Mouse (Mus musculus) intestine, embryonic 16.5 days (tissue): ENCODE results near the gene Ccdc181. TPM values are rescaled to one million over a fixed set of nuclear protein-coding genes. Genes with fewer than 3 reads are reported as not detected.

Source experiments
- ATAC-seq: fragments of 200-750 bp; cut with Nextera tagmentation; 2 replicates; pipeline ENCODE4 v1.8.0; 2017; ENCODE audit warnings: moderate TSS enrichment, moderate library complexity
- H3K27ac ChIP-seq: fragments of 300-500 bp; sonication (generic); 2 replicates; pipeline ENCODE4 v1.5.1; 2014; ENCODE audit warnings: mild to moderate bottlenecking, low read length
- H3K27me3 ChIP-seq: fragments of 300-500 bp; sonication (generic); replicated peaks from 2 replicates; pipeline ENCODE4 v1.6.1; 2014; ENCODE audit warnings: low read length, control low read depth, mixed read lengths; ENCODE audit not compliant: control insufficient read depth, insufficient read depth
- H3K36me3 ChIP-seq: fragments of 300-500 bp; sonication (generic); 2 replicates; pipeline ENCODE4 v1.6.1; 2014; ENCODE audit warnings: low read length, control low read depth; ENCODE audit not compliant: control insufficient read depth, insufficient read depth
- H3K4me1 ChIP-seq: fragments of 300-500 bp; sonication (generic); 2 replicates; pipeline ENCODE4 v1.6.1; 2014; ENCODE audit warnings: low read length, control low read depth, mixed read lengths; ENCODE audit not compliant: control insufficient read depth, insufficient read depth
- H3K4me2 ChIP-seq: fragments of 300-500 bp; sonication (generic); 2 replicates; pipeline ENCODE4 v1.6.1; 2014; ENCODE audit warnings: low read depth, low read length, control low read depth
- H3K4me3 ChIP-seq: fragments of 300-500 bp; sonication (generic); 2 replicates; pipeline ENCODE4 v1.5.1; 2014; ENCODE audit warnings: mild to moderate bottlenecking, low read length
- H3K9ac ChIP-seq: fragments of 300-500 bp; sonication (generic); 2 replicates; pipeline ENCODE4 v1.6.1; 2014; ENCODE audit warnings: low read depth, low read length
- H3K9me3 ChIP-seq: fragments of 300-500 bp; sonication (generic); 2 replicates; pipeline ENCODE4 v1.6.1; 2016; ENCODE audit warnings: low read length, control low read depth; ENCODE audit not compliant: control insufficient read depth
- WGBS: fragments of 180-500 bp; shearing (Covaris S2); extraction: QIAGEN DNeasy Blood & Tissue Kit; methylation state at CpG from one replicate; pipeline ENCODE4 v1.1.7; 2014; 5-methylcytosine and 5-hydroxymethylcytosine counted together
- polyA plus RNA-seq: library from polyadenylated mRNA; unstranded; fragments of >200 nt; fragmentation: Nextera tagmentation; extraction: Ambion mirVana; gene quantifications from 2 replicates; pipeline ENCODE4 v1.2.1, GENCODE M21; 2015

Ccdc181 gene
- polyA plus RNA-seq, 1 experiment from 2014 or later: 8.6 TPM

GRCm38 (mm10) chr1:164335846-164336245, 60.5 kb downstream of the Ccdc181 start:
- no peaks in the 10 kb centered on the region for H3K36me3 ChIP-seq
- no peak overlapping the region for H3K4me3 ChIP-seq
- H3K9me3 ChIP-seq: no peaks in the 10 kb centered on the region
- no peaks in the 10 kb centered on the region for H3K27me3 ChIP-seq
- no peak overlapping the region for H3K4me2 ChIP-seq
- 83% methylated on average over 4 of the region's 4 CpGs for WGBS
- ATAC-seq: peak; percentile 56
- H3K27ac ChIP-seq: no peak overlapping the region
- no peak overlapping the region for H3K9ac ChIP-seq
- H3K4me1 ChIP-seq: no peaks in the 10 kb centered on the region

Other genes with a start within 250 kb of the Ccdc181 start
- 0.05 and 0.06 TPM in 2 replicates for gene Sele, start 227.4 kb upstream of the Ccdc181 start, polyA plus RNA-seq
- 0.93 and 1.2 TPM in 2 replicates for gene Sell, start 213.6 kb upstream of the Ccdc181 start, polyA plus RNA-seq
- 0.10 and 0.13 TPM in 2 replicates for gene Selp, start 160.3 kb upstream of the Ccdc181 start, polyA plus RNA-seq
- gene F5, start 123.7 kb upstream of the Ccdc181 start, polyA plus RNA-seq: 0.32 and 0.36 TPM in 2 replicates
- gene Slc19a2, start 26.5 kb upstream of the Ccdc181 start, polyA plus RNA-seq: 10.9 and 11.3 TPM in 2 replicates
- gene Nme7, start 28.5 kb downstream of the Ccdc181 start, polyA plus RNA-seq: 30.8 and 31.8 TPM in 2 replicates
- 24.9 and 26.8 TPM in 2 replicates for gene Blzf1, start 31.9 kb downstream of the Ccdc181 start, polyA plus RNA-seq
- gene Atp1b1, start 182.8 kb downstream of the Ccdc181 start, polyA plus RNA-seq: 184 and 199 TPM in 2 replicates